Mouse (Mus musculus) layer of hippocampus, postnatal 14 days (tissue): ENCODE results near the gene Pdzk1ip1. TPM values are rescaled to one million over a fixed set of nuclear protein-coding genes. Genes with fewer than 3 reads are reported as not detected.

Source experiments
- DNase-seq, 2 experiments: peaks; one replicate each; pipeline ENCODE4 v3.0.0; 2021 to 2022; ENCODE audit warnings: low spot score in 2 of 2, mixed read lengths in 1 of 2
- long read RNA-seq, 2 experiments: library from polyadenylated mRNA; stranded (forward); transcript quantifications; one replicate each; pipeline ENCODE4 v2.0.0; 2021
- total RNA-seq, 2 experiments: library from RNA; stranded (reverse); gene quantifications; 2 replicates each; pipeline ENCODE4 v1.2.3; 2021

The Pdzk1ip1 gene
- total RNA-seq = under 1 TPM in 1 of 2 experiments, not detected in 1; 0.78 TPM
- long read RNA-seq, experiment 1 = 0 reads
- long read RNA-seq, experiment 2 = 0 reads

DNA sequence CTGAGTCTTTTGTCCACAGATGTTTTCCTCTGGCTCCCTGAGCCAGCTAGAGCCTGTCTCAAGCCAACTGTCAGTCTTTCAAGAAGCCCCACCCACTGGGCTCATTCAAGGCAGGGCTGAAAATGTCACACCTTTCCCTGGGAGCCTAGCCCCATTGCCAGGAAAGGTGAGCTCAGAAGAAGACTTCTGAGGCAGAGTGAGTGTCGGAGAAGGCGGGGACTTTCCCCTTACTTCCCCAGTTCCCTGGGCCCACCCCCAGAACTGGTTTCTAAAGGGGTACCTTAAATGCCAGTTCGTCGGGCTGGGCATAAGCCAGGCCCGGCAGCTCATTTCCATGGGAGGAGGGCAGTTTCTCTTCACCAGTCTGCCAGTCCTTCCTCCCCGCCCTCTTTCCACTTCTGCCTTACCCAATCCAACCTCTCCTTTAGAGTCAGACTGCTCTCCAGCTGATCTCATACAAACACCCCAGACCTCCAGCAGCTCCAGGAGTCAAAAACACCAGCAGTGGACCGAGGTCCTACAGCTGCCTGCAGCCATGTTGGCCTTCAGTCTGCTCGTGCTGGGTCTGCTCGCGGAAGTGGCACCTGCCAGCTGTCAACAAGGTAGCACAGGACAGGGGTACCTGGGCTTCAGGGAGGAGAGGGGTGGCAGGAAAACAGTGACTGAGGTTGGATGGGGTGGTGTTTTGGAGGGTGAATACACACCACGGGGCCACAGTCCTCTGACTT lies at the start of gene Pdzk1ip1:
Gene Pdzk1ip1 (plus strand): TSS at position 98 of the 728 bp plus-strand sequence.
- DNase-seq = no peak

DNA sequence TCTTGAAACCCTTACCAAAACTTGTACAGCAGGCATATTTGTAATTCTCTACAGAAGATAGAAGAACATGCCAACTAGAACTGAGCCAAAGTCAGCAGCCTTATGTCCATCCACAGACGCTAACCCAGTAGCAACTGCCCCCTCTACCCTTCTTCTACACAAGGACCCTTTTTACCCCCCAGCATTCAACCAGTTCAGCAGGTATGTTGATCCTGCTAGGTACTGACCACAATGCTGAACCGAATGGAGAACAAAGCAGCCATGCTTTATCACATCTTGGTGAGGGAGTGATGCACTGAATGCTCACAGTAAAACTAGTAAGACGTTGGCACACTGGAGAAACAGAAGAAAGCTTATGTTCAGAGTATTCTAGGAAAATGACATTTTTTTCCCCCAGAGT lies 42.9 kb upstream of the Pdzk1ip1 start:
- DNase-seq = no peak

DNA sequence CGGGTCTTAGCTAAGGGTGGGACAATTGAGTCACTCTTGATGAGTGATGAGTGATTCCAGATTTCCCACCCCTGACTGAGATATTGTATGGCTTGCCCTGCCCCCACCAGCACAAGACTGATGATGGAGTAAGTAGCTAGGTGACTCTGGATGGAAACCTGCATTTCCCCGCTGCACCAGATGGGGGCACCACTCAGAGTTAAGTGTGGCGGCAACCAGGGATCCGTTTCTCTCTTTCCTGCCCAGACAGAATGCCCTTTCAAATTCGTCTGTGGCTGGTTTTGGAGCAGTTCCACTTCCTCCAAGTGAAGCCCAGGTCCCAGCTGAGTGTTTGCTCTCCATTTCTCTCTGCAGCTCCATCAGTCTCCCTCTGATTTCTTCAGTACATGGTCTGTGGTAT lies 40.8 kb upstream of the Pdzk1ip1 start:
- DNase-seq = peak; percentile 37 to 53

DNA sequence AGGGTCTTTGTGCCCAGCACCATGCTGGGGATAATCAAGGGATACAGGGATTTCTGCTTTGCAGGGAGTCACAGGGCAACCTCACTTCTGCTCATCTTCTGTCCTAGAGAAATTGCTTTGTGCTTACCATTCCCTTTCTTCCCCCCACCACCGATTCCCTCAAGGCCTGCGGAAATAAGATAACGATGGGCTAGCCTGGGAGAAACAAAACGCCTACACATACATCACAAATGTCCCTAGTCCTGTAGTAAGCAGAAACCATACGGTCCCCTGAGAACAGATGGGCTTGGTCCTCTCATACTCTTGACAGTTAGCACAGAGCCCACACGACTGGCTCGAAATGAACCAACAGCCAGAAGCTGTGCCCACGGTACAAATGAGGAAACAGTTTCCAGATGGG lies 40.3 kb upstream of the Pdzk1ip1 start:
- no peak for DNase-seq

- no peak for DNase-seq
Measured at GRCm38 (mm10) chr4:115051245-115051644, 37.3 kb upstream of the Pdzk1ip1 start.

GRCm38 (mm10) chr4:115052343-115053005 lies 36.0 kb upstream of the Pdzk1ip1 start:
- peak in 1 of 2 experiments; percentile 19 for DNase-seq

- no peak for DNase-seq
Measured at GRCm38 (mm10) chr4:115055044-115055443, 33.5 kb upstream of the Pdzk1ip1 start.

GRCm38 (mm10) chr4:115055691-115056090 lies 32.8 kb upstream of the Pdzk1ip1 start:
- no peak for DNase-seq

- peak in 1 of 2 experiments; percentile 6 for DNase-seq
Measured at GRCm38 (mm10) chr4:115056371-115056920, 32.1 kb upstream of the Pdzk1ip1 start, which contains the start of gene Tal1. Gene Tal1 (plus strand): TSS chr4:115056426.

DNA sequence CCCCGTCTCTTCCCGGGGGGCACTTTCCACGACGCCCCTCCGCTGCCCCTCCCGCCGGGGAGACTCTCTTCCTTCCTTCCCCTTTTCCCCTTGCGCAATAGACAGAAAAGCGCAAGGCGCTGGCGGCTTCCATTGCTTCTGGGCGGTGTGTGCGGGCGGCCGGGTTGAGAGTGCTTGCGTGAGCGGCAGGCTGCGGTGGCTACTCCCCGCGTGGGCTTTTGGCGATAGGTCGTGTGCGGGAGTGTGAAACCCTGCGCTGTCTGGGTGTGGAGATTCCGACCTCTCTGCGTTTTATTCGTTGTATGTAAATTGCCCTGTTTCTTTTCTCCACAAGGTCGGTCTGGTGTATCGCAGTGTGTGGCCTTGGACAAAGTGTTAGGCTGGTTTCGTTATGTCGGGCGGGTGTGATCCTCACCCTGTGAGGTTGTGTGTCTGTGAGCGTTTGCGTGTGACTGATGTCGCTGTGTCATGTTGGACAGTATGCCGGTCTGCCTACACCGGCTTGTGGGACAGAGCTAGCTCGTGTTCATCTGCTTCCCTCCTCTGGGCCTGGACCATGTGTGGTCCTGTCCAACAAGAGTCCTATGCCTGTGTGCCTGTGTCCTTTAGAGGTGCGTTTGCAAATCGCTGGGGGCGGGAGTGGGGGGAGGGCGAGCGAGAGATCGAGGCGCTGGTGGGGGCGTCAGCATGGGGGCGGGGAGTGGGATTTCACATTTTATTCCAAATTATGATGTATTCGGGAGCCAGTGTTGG lies 31.4 kb upstream of the Pdzk1ip1 start:
- peak; percentile 32 to 61 for DNase-seq

DNA sequence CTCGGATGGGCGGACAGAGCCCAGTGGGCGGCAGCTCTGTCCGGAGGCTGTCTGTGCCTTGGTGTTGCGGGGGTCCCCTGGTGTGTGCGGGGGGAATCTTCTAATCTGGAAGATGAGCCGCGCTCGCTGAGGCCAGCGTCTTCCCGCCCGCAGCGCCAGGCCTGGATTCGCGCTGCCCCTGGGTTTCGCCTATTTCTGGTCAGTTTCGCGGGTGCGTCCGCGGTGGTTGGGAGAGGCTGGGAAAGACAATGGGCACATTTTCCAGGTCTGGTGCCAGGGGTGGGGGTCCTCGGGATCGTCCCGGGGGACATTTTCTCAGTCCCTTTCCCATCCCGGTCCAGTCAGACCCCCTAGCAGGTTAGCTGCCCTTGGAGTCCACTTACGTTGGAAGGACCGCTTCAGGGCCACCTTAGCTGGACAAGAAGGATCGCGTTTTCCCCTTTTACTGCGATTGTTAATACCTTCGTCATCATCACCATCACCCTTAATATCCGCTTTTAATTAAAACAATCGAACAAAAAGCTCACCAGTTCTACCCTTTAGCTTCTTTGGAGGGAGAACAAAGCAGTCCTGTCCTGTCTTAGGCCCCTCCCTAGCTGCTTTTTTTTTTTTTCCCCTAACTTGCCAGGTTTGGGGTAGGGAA lies 30.7 kb upstream of the Pdzk1ip1 start:
- peak in 1 of 2 experiments; percentile 5 for DNase-seq

DNA sequence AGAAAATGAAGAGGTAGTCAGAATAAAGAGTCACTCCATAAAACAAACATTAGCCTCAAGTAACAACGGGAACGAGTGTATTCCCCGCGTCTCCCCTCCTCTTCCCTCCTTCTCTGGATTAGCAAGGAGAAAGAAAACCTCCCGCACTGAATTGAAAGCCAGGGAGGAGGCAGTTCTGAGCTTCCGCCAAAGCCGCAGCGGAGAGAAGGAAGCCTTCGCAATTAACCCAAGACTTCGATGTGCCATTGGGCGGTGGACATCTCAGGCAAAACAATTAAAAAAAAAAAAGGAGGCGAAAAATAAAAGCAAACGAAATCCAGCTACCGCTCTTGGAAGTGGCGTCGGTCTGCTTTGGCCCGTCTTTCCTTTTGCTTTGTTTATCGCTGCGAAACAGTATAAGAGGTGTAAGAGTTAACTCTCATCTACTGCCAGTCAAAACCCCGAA lies 30.2 kb upstream of the Pdzk1ip1 start:
- DNase-seq = peak in 1 of 2 experiments; percentile 33

- DNase-seq = no peak
Measured at GRCm38 (mm10) chr4:115058871-115059590, 29.5 kb upstream of the Pdzk1ip1 start.

DNA sequence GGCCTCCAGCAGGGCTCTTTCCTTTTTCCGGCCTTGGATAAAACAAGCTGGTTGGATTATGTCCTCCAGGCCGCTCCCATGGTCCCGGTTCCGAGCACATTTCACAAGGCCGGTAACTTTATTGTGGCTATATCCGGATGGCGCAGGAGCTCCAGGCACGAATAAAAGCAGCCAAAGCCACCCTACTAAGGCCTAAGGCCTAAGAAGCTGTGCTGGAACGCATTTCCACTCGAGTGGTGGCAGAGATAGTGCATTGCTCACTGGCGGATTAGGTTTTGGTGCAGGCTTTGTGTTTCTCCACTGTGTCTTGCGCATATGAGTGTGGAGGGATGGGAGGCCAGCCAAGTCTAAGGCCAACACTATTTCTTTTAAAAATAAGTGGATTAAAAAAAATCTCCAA lies 28.6 kb upstream of the Pdzk1ip1 start:
- no peak for DNase-seq

DNA sequence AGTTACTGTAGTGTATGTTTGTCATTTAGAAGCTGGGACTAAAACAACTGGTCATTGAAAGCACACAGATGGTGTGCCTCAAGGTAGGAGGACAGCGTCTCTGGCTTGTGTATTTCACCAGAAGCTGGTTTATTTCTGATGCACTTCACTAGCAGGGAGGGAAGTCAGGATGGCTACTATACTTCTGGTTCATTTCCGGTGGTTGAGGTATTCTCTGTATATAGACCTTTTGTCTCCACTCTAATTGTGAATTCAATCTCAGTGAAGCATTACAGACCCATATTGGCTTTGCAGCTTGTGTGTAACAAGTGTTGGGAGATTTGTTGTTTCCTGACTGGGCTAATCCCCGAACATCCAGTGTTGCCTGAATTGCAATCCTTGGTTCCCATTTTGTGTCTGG lies 27.8 kb upstream of the Pdzk1ip1 start:
- DNase-seq = no peak

DNA sequence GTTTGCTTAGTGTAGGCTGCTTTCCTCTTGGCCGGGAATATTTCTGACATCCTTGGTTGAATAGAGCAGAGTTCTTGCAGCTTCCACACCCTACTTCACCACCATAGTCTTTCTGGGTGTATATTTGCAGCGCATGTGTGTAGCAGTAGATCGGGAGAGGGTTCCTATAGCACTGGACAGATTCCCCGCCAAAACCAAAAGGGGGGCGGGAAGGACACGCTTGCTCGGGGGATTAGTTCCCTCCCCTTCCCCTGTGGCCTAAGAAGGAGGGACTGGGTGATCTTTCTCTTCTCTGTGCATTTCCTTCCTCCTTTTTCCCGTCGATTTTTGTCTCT lies 26.0 kb upstream of the Pdzk1ip1 start:
- DNase-seq = no peak

GRCm38 (mm10) chr4:115062875-115063517 lies 25.5 kb upstream of the Pdzk1ip1 start:
- DNase-seq = peak; percentile 23 to 29

DNA sequence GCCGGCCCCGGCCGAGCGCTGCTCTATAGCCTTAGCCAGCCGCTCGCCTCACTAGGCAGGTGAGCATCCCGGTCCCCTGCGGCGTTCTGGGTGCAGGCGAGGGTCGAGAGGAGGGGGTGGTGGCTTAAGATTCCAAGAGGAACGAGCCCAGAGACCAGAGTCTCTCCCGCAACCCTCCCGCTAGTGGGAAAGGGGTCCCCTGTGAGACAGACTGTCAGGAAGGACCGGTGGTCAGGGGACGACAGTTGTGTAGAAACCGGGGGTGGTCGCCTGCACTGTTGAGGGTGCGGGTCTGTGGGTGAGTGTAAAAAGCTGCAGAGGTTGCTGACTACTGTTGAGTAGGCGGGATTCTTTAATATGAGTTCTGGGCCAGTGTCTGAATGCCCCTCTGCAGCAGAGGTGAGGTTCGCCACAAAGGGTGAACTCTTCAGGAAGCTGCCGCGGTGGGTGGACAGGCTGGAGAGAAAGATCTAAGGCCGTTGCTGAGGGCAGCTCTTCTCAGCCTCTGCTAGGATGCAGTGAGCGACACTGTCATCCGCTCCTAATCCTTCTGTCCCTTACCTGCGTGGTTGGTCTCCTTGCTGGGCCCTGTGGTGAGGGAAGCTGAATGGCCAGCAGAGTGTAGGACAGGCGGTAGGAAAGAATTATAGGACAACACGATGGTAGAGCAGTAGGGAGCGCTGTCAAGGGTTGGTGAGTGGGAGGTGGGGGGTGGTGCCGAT lies 24.8 kb upstream of the Pdzk1ip1 start:
- DNase-seq = no peak

DNA sequence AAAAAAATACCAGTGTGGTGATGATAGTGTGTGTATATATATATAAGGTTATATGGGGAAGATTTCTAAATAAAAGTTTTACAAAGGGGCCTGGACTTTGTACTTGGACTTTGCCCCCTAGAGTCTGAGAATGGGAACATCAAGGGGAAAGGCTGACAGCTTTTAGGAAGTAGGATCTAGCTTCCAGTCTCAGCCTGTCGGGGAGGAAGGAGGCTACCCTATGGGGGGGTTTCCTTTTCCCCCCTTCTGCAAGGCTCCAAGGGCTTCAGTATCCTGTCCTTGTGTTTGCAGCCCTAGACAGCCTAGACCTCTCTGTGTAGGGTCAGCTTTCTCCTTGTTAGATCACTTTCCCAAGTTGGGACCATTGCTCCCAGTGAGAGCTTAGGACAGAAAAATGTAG lies 16.8 kb upstream of the Pdzk1ip1 start:
- no peak for DNase-seq
